Mouse (Mus musculus): ENCODE measurements around the gene Cdk20.

- TF ChIP-seq CTCF (IDR thresholded peaks at IDR 0.05; ENCODE audit: borderline replicate concordance, extremely low read depth, insufficient read depth, insufficient read length) (no peak), POLR2A (IDR thresholded peaks at IDR 0.05; ENCODE audit: borderline replicate concordance, extremely low read depth, insufficient read depth, insufficient read length, poor library complexity, severe bottlenecking) (no peak)
Measured at GRCm38 (mm10) chr13:64439471-64439870, 7.4 kb downstream of the Cdk20 start.
